Mouse (Mus musculus) kidney, embryonic 16.5 days (tissue): ENCODE data around the gene Tmem91. TPM values are rescaled to one million over a fixed set of nuclear protein-coding genes. Genes with fewer than 3 reads are reported as not detected.
A peak's percentile ranks its signal among the peaks of the same experiment; 100 is the strongest.

ENCODE experiments used
- ATAC-seq: fragments of 200-750 bp; cut with Nextera tagmentation; 2 replicates; pipeline ENCODE4 v1.8.0; 2017; ENCODE audit warnings: moderate TSS enrichment; ENCODE audit not compliant: low FRiP score, low TSS enrichment
- H3K27ac ChIP-seq: fragments of 300-500 bp; sonication (generic); 2 replicates; pipeline ENCODE4 v1.5.1; 2014; ENCODE audit warnings: low read length
- H3K27me3 ChIP-seq: fragments of 300-500 bp; sonication (generic); 2 replicates; pipeline ENCODE4 v1.6.1; 2014; ENCODE audit warnings: low read length, control low read depth, mixed read lengths; ENCODE audit not compliant: insufficient read depth
- H3K36me3 ChIP-seq: fragments of 300-500 bp; sonication (generic); 2 replicates; pipeline ENCODE4 v1.6.1; 2014; ENCODE audit warnings: low read length, control low read depth, mixed read lengths; ENCODE audit not compliant: insufficient read depth
- H3K4me1 ChIP-seq: fragments of 300-500 bp; sonication (generic); 2 replicates; pipeline ENCODE4 v1.6.1; 2014; ENCODE audit warnings: low read length, control low read depth, mixed read lengths; ENCODE audit not compliant: insufficient read depth
- H3K4me2 ChIP-seq: fragments of 300-500 bp; sonication (generic); replicated peaks from 2 replicates; pipeline ENCODE4 v1.6.1; 2014; ENCODE audit warnings: low read depth, low read length
- H3K4me3 ChIP-seq: fragments of 300-500 bp; sonication (generic); 2 replicates; pipeline ENCODE4 v1.5.1; 2014; ENCODE audit warnings: mild to moderate bottlenecking, low read length
- H3K9ac ChIP-seq: fragments of 300-500 bp; sonication (generic); replicated peaks from 2 replicates; pipeline ENCODE4 v1.6.1; 2014; ENCODE audit warnings: low read length
- H3K9me3 ChIP-seq: fragments of 300-500 bp; sonication (generic); 2 replicates; pipeline ENCODE4 v1.6.1; 2016; ENCODE audit warnings: low read length, control low read depth
- WGBS: fragments of 180-500 bp; shearing (Covaris S2); extraction: QIAGEN DNeasy Blood & Tissue Kit; methylation state at CpG from one replicate; pipeline ENCODE4 v1.1.7; 2014; 5-methylcytosine and 5-hydroxymethylcytosine counted together
- polyA plus RNA-seq: library from polyadenylated mRNA; unstranded; fragments of >200 nt; fragmentation: Nextera tagmentation; extraction: Ambion mirVana; gene quantifications from 2 replicates; pipeline ENCODE4 v1.2.1, GENCODE M21; 2015

Tmem91 gene
- polyA plus RNA-seq, 1 experiment from 2014 or later: 2.3 TPM

DNA sequence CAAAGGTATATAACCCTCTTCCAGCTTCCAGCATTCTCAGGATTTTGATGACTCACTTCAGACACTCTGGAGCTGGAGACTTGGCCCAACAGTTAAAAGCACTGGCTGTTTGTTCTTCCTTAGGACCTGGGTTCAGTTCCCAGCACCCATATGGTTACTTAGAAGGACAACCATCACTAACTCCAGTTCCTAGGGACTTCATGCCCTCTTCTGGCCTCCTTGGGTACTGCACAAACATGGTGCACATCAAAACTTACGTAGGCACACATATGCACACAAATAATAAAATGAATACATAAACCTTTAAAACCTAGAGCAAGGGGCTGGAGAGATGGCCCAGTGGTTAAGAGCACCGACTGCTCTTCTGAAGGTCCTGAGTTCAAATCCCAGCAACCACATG lies 27.4 kb upstream of the Tmem91 start:
- 100% methylated on average over 2 of the region's 2 CpGs for WGBS
- H3K4me3 ChIP-seq: no peak overlapping the region
- ATAC-seq: no peak

GRCm38 (mm10) chr7:25700732-25701131 lies 25.8 kb upstream of the Tmem91 start:
- Histone ChIP-seq H3K27me3 (peaks cover 9% of the 10 kb centered on the region), H3K9ac (no peak overlapping the region), H3K27ac (no peak overlapping the region), H3K4me1 (0 out of 2 replicates have a peak, but pooled peaks cover 8% of the 10 kb centered on the region), H3K4me2 (no peak overlapping the region), H3K9me3 (peaks cover 5% of the 10 kb centered on the region; the same call in 1 of the 2 replicates), H3K36me3 (peaks cover 17% of the 10 kb centered on the region; the same call in 1 of the 2 replicates), H3K4me3 (no peak overlapping the region)
- WGBS: 80% methylated on average over 12 of the region's 12 CpGs
- no peak for ATAC-seq

More for the DNA sequence above, 27.4 kb upstream of the Tmem91 start:
- Histone ChIP-seq H3K9ac (no peak overlapping the region), H3K9me3 (peaks cover 5% of the 10 kb centered on the region; the same call in 1 of the 2 replicates), H3K4me2 (no peak overlapping the region), H3K4me1 (peaks cover 24% of the 10 kb centered on the region), H3K27ac (no peak overlapping the region), H3K27me3 (peaks cover 9% of the 10 kb centered on the region), H3K36me3 (peaks cover 17% of the 10 kb centered on the region; the same call in 1 of the 2 replicates)

DNA sequence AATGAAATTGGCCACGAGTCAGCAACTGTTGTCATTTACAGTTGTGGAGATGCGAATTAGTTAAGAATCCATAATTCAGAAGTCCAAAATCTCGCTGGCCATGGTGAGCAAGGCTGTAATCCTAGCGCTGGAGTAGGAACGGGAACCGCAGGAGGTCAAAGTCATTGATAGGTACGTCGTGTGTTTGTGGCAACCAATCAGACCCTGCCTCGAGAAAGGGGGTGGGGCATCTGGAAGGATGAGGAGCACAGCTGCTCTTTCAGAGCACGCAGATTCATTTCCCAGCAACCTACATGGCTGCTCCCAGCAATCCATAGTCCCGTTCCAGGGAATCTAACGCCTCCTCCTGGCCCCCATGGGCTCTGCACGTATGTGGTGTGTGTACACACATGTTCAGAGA lies 24.9 kb upstream of the Tmem91 start:
- WGBS: 59% methylated on average over 13 of the region's 13 CpGs
- H3K9me3 ChIP-seq: peaks cover 5% of the 10 kb centered on the region; the same call in 1 of the 2 replicates
- no peak overlapping the region for H3K27ac ChIP-seq
- ATAC-seq: no peak
- peaks cover 9% of the 10 kb centered on the region for H3K27me3 ChIP-seq
- H3K36me3 ChIP-seq: peaks cover 17% of the 10 kb centered on the region; the same call in 1 of the 2 replicates
- 0 out of 2 replicates have a peak, but pooled peaks cover 5% of the 10 kb centered on the region for H3K4me1 ChIP-seq
- no peak overlapping the region for H3K9ac ChIP-seq
- no peak overlapping the region for H3K4me3 ChIP-seq
- no peak overlapping the region for H3K4me2 ChIP-seq

- no peaks in the 10 kb centered on the region for H3K9me3 ChIP-seq
- no peak for ATAC-seq
- peaks cover 9% of the 10 kb centered on the region for H3K4me1 ChIP-seq
- peaks cover 9% of the 10 kb centered on the region; the same call in 1 of the 2 replicates for H3K27me3 ChIP-seq
- H3K4me2 ChIP-seq: no peak overlapping the region
- WGBS: 64% methylated on average over 8 of the region's 8 CpGs
- no peaks in the 10 kb centered on the region for H3K36me3 ChIP-seq
- H3K4me3 ChIP-seq: no peak overlapping the region
- no peak overlapping the region for H3K9ac ChIP-seq
- no peak overlapping the region for H3K27ac ChIP-seq
Measured at GRCm38 (mm10) chr7:25694104-25694503, 19.1 kb upstream of the Tmem91 start.

DNA sequence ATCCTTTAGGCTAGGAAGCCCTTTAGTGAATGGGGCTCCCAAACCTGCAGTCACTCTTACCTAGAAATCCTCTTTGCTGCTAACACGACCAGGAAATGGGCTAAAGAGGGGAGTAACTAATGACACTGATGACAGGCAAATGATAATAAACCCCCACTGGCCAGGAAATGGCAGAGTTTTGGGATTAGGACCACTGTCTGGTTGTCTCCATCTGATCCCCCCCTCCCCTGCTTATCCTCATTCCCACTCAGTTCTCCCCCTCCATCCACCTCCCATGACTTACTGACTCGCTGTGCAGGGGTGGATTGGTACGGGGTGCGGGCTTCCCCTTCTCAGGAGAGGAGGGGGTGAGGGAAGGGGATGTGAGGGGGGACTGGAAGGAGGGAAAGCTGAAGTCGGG lies 15.1 kb upstream of the Tmem91 start:
- Histone ChIP-seq H3K36me3 (no peaks in the 10 kb centered on the region), H3K27me3 (peaks cover 21% of the 10 kb centered on the region), H3K9ac (0 out of 2 replicates have a peak overlapping the region, but pooled peaks have one; percentile 23), H3K27ac (0 out of 2 replicates have a peak overlapping the region, but pooled peaks have one; percentile 32), H3K4me3 (peak overlapping the region; percentile 70), H3K4me2 (peak overlapping the region; percentile 93), H3K4me1 (peaks cover 34% of the 10 kb centered on the region), H3K9me3 (no peaks in the 10 kb centered on the region)
- no peak for ATAC-seq
- WGBS: 37% methylated on average over 5 of the region's 5 CpGs

GRCm38 (mm10) chr7:25689603-25690021 lies 14.6 kb upstream of the Tmem91 start:
- H3K4me3 ChIP-seq: peak overlapping the region; percentile 70
- peak overlapping the region; percentile 32 for H3K27ac ChIP-seq
- H3K27me3 ChIP-seq: peaks cover 21% of the 10 kb centered on the region
- no peaks in the 10 kb centered on the region for H3K9me3 ChIP-seq
- H3K4me2 ChIP-seq: peak overlapping the region; percentile 93
- 4% methylated on average over 12 of the region's 12 CpGs for WGBS
- peaks cover 34% of the 10 kb centered on the region for H3K4me1 ChIP-seq
- H3K36me3 ChIP-seq: no peaks in the 10 kb centered on the region
- peak overlapping the region; percentile 82 for H3K9ac ChIP-seq
- no peak for ATAC-seq

DNA sequence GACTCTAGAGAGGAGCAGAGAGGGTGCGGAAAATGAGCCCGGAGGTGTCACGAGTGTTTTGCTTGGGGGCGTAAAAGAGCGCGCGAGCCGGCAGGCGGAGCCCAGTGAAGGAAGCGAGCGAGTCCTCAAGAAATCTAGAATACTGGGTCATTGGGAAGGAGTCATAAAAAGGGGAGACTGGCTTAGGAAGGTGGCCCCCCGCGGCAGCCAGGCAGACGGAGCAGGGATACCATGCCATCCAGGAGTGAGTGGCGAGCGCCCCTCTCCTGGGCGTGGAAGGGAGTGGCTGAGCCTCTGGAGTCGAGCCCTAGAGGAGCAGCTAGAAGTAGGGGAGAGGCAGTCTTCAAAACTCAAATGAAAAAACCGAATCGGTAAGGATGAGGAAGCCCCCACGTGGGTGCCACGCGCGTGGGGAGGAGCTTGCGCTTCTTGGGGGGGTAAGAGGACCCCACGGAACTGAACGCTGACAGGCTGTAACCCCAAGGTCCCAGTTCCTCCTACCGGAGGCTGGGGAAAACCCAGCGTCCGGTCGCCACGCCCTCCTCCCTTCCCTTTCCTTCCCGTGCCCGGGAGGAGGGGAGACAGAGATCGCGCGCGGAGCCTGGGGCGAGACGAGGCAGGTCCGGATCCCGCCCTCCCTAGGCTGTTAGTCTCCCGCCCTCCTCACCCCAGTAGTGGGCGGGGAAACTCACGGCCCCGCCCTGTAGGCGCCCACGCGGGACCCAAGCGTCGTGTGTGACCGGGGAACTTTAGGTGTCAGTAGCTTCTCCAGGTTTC lies 14.0 kb upstream of the Tmem91 start:
- Histone ChIP-seq H3K9me3 (no peaks in the 10 kb centered on the region), H3K4me2 (peak overlapping the region; percentile 93), H3K27me3 (peaks cover 21% of the 10 kb centered on the region), H3K27ac (peak overlapping the region; percentile 32), H3K4me3 (peak overlapping the region; percentile 70), H3K4me1 (peaks cover 34% of the 10 kb centered on the region), H3K36me3 (no peaks in the 10 kb centered on the region), H3K9ac (peak overlapping the region; percentile 82)
- peak; percentile 53 for ATAC-seq
- WGBS: 1% methylated on average over 44 of the region's 52 CpGs

DNA sequence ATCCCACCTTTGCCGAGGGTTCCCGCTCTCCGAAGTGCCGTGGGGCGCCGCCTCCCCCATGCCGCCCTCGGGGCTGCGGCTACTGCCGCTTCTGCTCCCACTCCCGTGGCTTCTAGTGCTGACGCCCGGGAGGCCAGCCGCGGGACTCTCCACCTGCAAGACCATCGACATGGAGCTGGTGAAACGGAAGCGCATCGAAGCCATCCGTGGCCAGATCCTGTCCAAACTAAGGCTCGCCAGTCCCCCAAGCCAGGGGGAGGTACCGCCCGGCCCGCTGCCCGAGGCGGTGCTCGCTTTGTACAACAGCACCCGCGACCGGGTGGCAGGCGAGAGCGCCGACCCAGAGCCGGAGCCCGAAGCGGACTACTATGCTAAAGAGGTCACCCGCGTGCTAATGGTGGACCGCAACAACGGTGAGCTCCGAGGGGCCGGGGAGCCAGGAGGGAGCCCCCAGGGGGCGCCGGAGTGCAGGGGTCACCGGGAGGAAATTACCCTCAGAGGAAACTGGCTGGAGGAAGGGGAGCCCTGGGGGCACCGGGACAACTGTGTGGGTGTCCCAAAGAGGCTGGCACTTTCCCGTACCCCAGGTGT lies 12.9 kb upstream of the Tmem91 start:
- H3K4me1 ChIP-seq: peaks cover 37% of the 10 kb centered on the region
- under 1% methylated on average over 47 of the region's 47 CpGs for WGBS
- ATAC-seq: no peak
- no peaks in the 10 kb centered on the region for H3K9me3 ChIP-seq
- H3K4me3 ChIP-seq: peak overlapping the region; percentile 70
- peak overlapping the region; percentile 83 for H3K27ac ChIP-seq
- H3K36me3 ChIP-seq: no peaks in the 10 kb centered on the region
- H3K4me2 ChIP-seq: peak overlapping the region; percentile 93
- H3K27me3 ChIP-seq: peaks cover 21% of the 10 kb centered on the region
- H3K9ac ChIP-seq: peak overlapping the region; percentile 82

DNA sequence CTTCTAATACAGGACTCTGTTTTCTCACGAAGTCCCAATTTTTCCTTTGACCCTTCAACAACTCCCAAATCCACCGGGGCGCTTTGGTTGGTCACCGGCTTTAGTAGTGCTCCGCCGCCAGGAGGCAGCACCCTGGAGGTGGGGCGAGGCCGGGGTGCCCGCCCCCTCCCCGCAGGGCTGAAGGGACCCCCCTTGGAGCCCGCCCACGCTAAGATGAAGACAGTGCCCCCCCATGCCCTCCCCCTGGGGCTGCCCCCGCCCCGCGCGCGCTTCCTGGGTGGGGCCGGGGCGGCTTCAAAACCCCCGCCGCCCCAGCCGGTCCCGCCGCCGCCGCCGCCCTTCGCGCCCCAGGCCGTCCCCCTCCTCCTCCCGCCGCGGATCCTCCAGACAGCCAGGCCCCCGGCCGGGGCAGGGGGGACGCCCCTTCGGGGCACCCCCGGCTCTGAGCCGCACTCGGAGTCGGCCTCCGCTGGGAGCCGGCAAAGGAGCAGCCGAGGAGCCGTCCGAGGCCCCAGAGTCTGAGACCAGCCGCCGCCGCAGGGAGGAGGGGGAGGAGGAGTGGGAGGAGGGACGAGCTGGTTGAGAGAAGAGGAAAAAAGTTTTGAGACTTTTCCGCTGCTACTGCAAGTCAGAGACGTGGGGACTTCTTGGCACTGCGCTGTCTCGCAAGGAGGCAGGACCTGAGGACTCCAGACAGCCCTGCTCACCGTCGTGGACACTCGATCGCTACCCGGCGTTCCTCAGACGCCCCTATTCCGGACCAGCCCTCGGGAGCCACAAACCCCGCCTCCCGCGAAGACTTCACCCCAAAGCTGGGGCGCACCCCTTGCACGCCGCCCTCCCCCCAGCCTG lies 11.9 kb upstream of the Tmem91 start, which contains the start of gene Tgfb1:
Tgfb1 (plus strand) TSS at position 323 of the 852 bp plus-strand sequence.
- Histone ChIP-seq H3K27me3 (peaks cover 21% of the 10 kb centered on the region), H3K4me2 (peak within 1 kb of the TSS; percentile 93), H3K36me3 (no peaks in the 10 kb centered on the region), H3K9ac (peak within 1 kb of the TSS; percentile 82), H3K4me1 (peaks cover 37% of the 10 kb centered on the region), H3K9me3 (no peaks in the 10 kb centered on the region), H3K4me3 (peak within 1 kb of the TSS; percentile 70), H3K27ac (peak within 1 kb of the TSS; percentile 83)
- peak; percentile 52 for ATAC-seq
- under 1% methylated on average over 54 of the region's 69 CpGs for WGBS
